Mouse (Mus musculus): ENCODE data around the gene Slc13a4. TPM values are rescaled to one million over a fixed set of nuclear protein-coding genes. Genes with fewer than 3 reads are reported as not detected.
A peak's percentile ranks its signal among the peaks of the same experiment; 100 is the strongest.

Gene Slc13a4
- polyA plus RNA-seq, 1 experiment from 2014 or later: 0.02 TPM

DNA sequence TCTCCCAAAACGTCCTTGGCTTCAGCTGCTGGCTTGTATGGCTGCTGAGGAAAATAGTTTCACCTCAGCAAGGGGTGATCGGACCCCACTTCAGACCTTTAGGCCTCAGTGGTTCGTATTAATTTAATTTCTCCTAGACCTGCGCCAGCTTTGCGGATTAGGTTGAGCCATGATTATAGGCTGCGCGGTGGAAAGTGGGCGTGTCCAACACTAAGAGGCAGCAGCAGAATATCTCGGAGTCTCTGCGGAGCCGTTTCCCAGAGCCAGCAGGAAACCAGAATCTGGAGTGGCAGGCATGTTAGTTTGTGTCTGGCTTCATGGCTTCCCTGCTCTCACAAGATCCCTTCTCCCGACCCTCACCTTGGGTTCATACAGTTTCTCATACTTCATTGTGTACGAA lies 38.3 kb downstream of the Slc13a4 start:
- ATAC-seq: no peak
- H3K27ac ChIP-seq (ENCODE audit: low read depth): no peak overlapping the region
- H3K9ac ChIP-seq (replicated peaks): no peak overlapping the region
- H3K9me3 ChIP-seq (ENCODE audit: low read length): no peaks in the 10 kb centered on the region
- H3K4me3 ChIP-seq (ENCODE audit: low read depth, low read length): no peak overlapping the region
- H3K36me3 ChIP-seq (replicated peaks; ENCODE audit: insufficient read depth, low read length): no peaks in the 10 kb centered on the region
- DNase-seq: no peak
- H3K4me1 ChIP-seq (ENCODE audit: insufficient read depth): no peaks in the 10 kb centered on the region
- TF ChIP-seq CTCF (IDR thresholded peaks at IDR 0.05; ENCODE audit: low read depth): no peak
- no peak for TF ChIP-seq EP300 (IDR thresholded peaks at IDR 0.05; ENCODE audit: low read depth)
- H3K4me2 ChIP-seq (ENCODE audit: low read depth, low read length): no peak overlapping the region
- H3K27me3 ChIP-seq (ENCODE audit: insufficient read depth, low read length): no peaks in the 10 kb centered on the region
- 76% methylated on average over 13 of the region's 13 CpGs for WGBS (ENCODE audit: insufficient replicate concordance)

DNA sequence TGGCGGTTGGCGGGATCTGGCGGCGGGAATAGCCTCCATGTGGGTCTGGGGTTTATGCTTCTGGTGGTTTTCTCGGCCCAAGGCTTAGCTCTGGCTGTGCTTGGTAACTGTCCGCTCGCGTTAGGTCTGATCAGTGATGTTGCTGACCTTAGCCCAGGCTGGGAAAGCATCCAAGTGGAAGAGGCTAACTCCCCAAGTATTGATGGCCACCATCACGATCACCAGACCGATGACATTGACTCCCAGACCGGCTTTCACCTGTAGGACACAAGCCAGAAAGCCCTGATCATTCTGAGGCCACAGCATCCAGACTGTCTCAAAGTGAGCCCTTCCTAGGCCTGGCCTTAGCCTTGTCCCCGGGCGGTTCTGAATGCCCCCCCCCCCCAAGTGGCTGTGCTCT lies 39.2 kb downstream of the Slc13a4 start:
- H3K4me3 ChIP-seq (ENCODE audit: low read depth, low read length): no peak overlapping the region
- H3K36me3 ChIP-seq (replicated peaks; ENCODE audit: insufficient read depth, low read length): peaks cover 6% of the 10 kb centered on the region; the same call in 1 of the 2 replicates
- 95% methylated on average over 13 of the region's 13 CpGs for WGBS (ENCODE audit: insufficient replicate concordance)
- TF ChIP-seq CTCF (IDR thresholded peaks at IDR 0.05; ENCODE audit: low read depth) (no peak), EP300 (IDR thresholded peaks at IDR 0.05; ENCODE audit: low read depth) (no peak)
- no peaks in the 10 kb centered on the region for H3K9me3 ChIP-seq (ENCODE audit: low read length)
- H3K27me3 ChIP-seq (ENCODE audit: insufficient read depth, low read length): no peaks in the 10 kb centered on the region
- no peak overlapping the region for H3K27ac ChIP-seq (ENCODE audit: low read depth)
- DNase-seq (no peak), ATAC-seq (no peak)
- H3K4me2 ChIP-seq (ENCODE audit: low read depth, low read length): no peak overlapping the region
- H3K4me1 ChIP-seq (ENCODE audit: insufficient read depth): no peaks in the 10 kb centered on the region
- no peak overlapping the region for H3K9ac ChIP-seq (replicated peaks)

DNA sequence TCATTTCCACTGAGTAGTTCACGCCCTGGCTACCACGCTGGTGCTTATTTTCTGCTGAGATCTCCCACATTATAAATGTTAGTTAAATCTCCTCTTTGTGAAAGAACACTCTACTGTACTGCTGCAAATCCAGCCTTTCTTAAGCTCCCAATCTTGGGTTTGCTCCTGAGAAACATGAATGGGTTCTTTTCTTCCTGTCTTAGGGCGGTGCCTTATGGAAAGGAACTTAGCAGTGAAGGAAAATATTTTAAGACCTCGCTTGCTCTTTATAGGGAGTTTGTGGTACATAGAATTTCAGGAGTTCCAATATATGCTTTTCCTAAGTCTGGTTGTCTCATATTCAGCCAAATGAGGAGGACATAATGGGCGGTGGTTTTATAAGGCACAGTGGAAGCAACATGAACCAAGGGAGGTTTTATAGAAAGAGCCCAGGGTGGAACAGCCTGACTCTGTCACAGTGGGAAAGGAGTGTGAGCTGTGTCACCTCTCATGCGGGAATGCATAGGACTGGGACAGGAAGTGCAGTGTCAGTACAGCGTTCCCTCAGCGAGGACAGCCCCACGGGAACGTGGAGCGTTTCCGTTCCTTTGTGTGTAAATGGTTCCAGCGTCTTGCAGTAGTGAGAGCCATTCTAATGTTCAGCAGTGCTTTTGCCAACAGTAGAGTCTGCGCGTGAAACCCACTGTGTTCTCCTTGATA lies 42.2 kb downstream of the Slc13a4 start:
- TF ChIP-seq CTCF (IDR thresholded peaks at IDR 0.05; ENCODE audit: low read depth): no peak
- no peak for TF ChIP-seq EP300 (IDR thresholded peaks at IDR 0.05; ENCODE audit: low read depth)
- WGBS (ENCODE audit: insufficient replicate concordance): 76% methylated on average over 15 of the region's 15 CpGs
- H3K9ac ChIP-seq (replicated peaks): no peak overlapping the region
- no peak overlapping the region for H3K4me2 ChIP-seq (ENCODE audit: low read depth, low read length)
- peaks cover 34% of the 10 kb centered on the region for H3K36me3 ChIP-seq (replicated peaks; ENCODE audit: insufficient read depth, low read length)
- H3K27ac ChIP-seq (ENCODE audit: low read depth): no peak overlapping the region
- ATAC-seq (no peak), DNase-seq (no peak)
- no peaks in the 10 kb centered on the region for H3K27me3 ChIP-seq (ENCODE audit: insufficient read depth, low read length)
- H3K4me1 ChIP-seq (ENCODE audit: insufficient read depth): no peaks in the 10 kb centered on the region
- H3K4me3 ChIP-seq (ENCODE audit: low read depth, low read length): no peak overlapping the region
- no peaks in the 10 kb centered on the region for H3K9me3 ChIP-seq (ENCODE audit: low read length)

DNA sequence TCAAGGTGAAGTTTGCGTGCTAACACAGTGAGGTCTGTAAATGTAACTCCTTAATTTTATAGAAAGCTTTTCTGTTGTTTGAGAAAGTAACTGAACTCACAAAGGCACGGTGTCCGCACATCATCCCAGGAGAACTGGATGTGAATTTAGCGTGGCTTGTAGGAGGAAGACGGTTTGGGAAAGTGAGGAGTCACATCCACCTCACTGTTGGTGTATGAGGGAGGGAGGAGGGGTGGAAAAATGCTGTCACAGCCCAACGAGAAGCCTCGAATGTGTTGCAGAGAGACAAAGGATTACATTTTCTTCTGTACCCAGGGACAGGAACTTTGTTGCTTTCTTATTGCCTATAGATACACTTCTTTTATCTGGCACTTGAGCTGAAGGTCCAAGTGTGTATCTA lies 47.4 kb downstream of the Slc13a4 start:
- H3K4me1 ChIP-seq (ENCODE audit: insufficient read depth): peaks cover 36% of the 10 kb centered on the region

DNA sequence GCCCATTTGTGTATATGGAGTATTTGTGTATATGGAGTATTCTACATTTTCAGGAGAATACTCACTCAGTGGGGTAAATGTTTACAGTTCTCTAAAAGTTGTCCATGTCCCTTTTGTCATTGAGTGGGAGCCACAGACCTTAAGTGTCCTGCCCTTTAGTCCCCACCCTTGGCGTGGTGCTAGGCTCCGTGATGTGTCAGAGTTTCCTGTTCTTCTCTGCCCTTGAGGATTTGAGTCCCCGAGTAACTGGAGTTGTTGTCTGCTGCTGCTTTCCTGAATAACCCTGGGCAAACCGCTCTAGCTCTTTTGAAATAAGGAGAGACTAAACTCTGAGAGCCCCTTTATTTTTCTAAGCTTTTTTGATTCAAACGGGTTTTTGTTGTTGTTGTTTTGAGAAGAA lies 48.4 kb downstream of the Slc13a4 start:
- Histone ChIP-seq H3K9me3 (ENCODE audit: low read length) (no peaks in the 10 kb centered on the region), H3K4me3 (ENCODE audit: low read depth, low read length) (no peak overlapping the region), H3K4me1 (ENCODE audit: insufficient read depth) (peaks cover 46% of the 10 kb centered on the region), H3K36me3 (replicated peaks; ENCODE audit: insufficient read depth, low read length) (peaks cover 44% of the 10 kb centered on the region), H3K4me2 (ENCODE audit: low read depth, low read length) (peak overlapping the region; percentile 9; the same call in 1 of the 2 replicates), H3K27me3 (ENCODE audit: insufficient read depth, low read length) (no peaks in the 10 kb centered on the region), H3K27ac (ENCODE audit: low read depth) (0 out of 2 replicates have a peak overlapping the region, but pooled peaks have one; percentile 12), H3K9ac (replicated peaks) (no peak overlapping the region)
- no peak for DNase-seq
- 63% methylated on average over 5 of the region's 5 CpGs for WGBS (ENCODE audit: insufficient replicate concordance)
- no peak for ATAC-seq
- TF ChIP-seq CTCF (IDR thresholded peaks at IDR 0.05; ENCODE audit: low read depth) (no peak), EP300 (IDR thresholded peaks at IDR 0.05; ENCODE audit: low read depth) (no peak)

More for the DNA sequence above, 47.4 kb downstream of the Slc13a4 start:
- 0 out of 2 replicates have a peak overlapping the region, but pooled peaks have one; percentile 11 for H3K27ac ChIP-seq (ENCODE audit: low read depth)
- no peak overlapping the region for H3K9ac ChIP-seq (replicated peaks)
- ATAC-seq: no peak
- no peak for DNase-seq
- no peaks in the 10 kb centered on the region for H3K9me3 ChIP-seq (ENCODE audit: low read length)
- no peak overlapping the region for H3K4me2 ChIP-seq (ENCODE audit: low read depth, low read length)
- H3K27me3 ChIP-seq (ENCODE audit: insufficient read depth, low read length): no peaks in the 10 kb centered on the region
- TF ChIP-seq EP300 (IDR thresholded peaks at IDR 0.05; ENCODE audit: low read depth): no peak
- no peak for TF ChIP-seq CTCF (IDR thresholded peaks at IDR 0.05; ENCODE audit: low read depth)
- WGBS (ENCODE audit: insufficient replicate concordance): 77% methylated on average over 7 of the region's 7 CpGs
- H3K36me3 ChIP-seq (replicated peaks; ENCODE audit: insufficient read depth, low read length): peaks cover 44% of the 10 kb centered on the region
- no peak overlapping the region for H3K4me3 ChIP-seq (ENCODE audit: low read depth, low read length)

DNA sequence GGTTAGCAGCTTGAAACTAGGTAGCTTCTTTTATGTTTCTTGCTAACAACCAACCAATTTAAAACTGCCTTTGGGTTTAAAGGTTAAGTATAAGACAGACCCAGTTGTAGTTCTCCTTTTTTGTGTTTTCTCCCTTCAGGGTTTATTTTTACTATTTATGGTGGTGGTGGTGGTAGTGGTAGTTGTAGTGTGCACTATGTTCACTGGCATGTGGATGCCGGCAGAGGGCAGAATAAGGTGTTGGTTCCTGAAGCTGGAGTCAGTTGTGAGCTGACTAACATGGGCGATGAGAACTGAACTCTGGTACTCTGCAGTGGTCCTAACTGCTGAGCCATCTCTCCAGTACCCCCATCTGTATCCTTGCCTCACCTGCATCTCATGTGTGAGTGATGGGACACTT lies 49.0 kb downstream of the Slc13a4 start:
- TF ChIP-seq EP300 (IDR thresholded peaks at IDR 0.05; ENCODE audit: low read depth) (no peak), CTCF (IDR thresholded peaks at IDR 0.05; ENCODE audit: low read depth) (0 out of 2 replicates have a peak, but pooled peaks have one; percentile 10)
- ATAC-seq: no peak
- Histone ChIP-seq H3K36me3 (replicated peaks; ENCODE audit: insufficient read depth, low read length) (peaks cover 40% of the 10 kb centered on the region), H3K4me2 (ENCODE audit: low read depth, low read length) (no peak overlapping the region; the same call in 1 of the 2 replicates), H3K4me1 (ENCODE audit: insufficient read depth) (peaks cover 50% of the 10 kb centered on the region), H3K27ac (ENCODE audit: low read depth) (no peak overlapping the region), H3K4me3 (ENCODE audit: low read depth, low read length) (no peak overlapping the region), H3K27me3 (ENCODE audit: insufficient read depth, low read length) (no peaks in the 10 kb centered on the region), H3K9ac (replicated peaks) (no peak overlapping the region), H3K9me3 (ENCODE audit: low read length) (no peaks in the 10 kb centered on the region)
- 88% methylated on average over 2 of the region's 2 CpGs for WGBS (ENCODE audit: insufficient replicate concordance)
- no peak for DNase-seq
